ENCODE assay signal across 9 mouse cellular contexts in genomic region chr5:106925488-106926368, GRCm38 (mm10). TPM values are rescaled to one million over a fixed set of nuclear protein-coding genes. Genes with fewer than 3 reads are reported as not detected.
A peak's percentile ranks its signal among the peaks of the same experiment; 100 is the strongest.
DNase-seq lines count a peak whose midpoint lies in the region; ATAC-seq lines count a peak whose summit lies in the region.
"Had no signal": no experiment of that assay in that cellular context is flagged by ENCODE, and none has a peak within 500 bp of the region (broad histone marks: within the 10 kb centered on the region; RNA-seq: fewer than 3 reads in every experiment).

Gene Hfm1, minus strand, starts transcription at chr5:106926321.

- H3K27ac ChIP-seq in intestine, embryonic 15.5 days, result no peak within 1 kb of the TSS
- H3K27ac ChIP-seq: macrophage had no signal

- H3K9me3 ChIP-seq in intestine, embryonic 15.5 days, result no peaks in the 10 kb centered on the region

- H3K4me3 ChIP-seq in intestine, embryonic 15.5 days (replicated peaks), result peak within 1 kb of the TSS; percentile 54

- ATAC-seq in intestine, embryonic 15.5 days, result peak; percentile 98
- ATAC-seq in activated CD4-positive, CD25-positive, alpha-beta regulatory T cell, adult 4 months, result no peak

- peak within 1 kb of the TSS; percentile 86 for H3K4me2 ChIP-seq in intestine, embryonic 15.5 days (replicated peaks)

- no peaks in the 10 kb centered on the region for H3K27me3 ChIP-seq in intestine, embryonic 15.5 days (replicated peaks)

- 0 out of 2 replicates have a peak, but pooled peaks cover 6% of the 10 kb centered on the region for H3K4me1 ChIP-seq in intestine, embryonic 15.5 days (replicated peaks)

- peak within 1 kb of the TSS; percentile 56 for H3K9ac ChIP-seq in intestine, embryonic 15.5 days

- intact Hi-C loops in left cerebral cortex, postnatal 36 days (cut with DNase I), result no loop called here

- H3K36me3 ChIP-seq in intestine, embryonic 15.5 days, result no peaks in the 10 kb centered on the region

- 2% methylated on average over 55 of the region's 76 CpGs for WGBS in intestine, embryonic 15.5 days

- DNase-seq in adrenal gland, postnatal 14 days, result peak; percentile 74
- DNase-seq in cerebellum, postnatal 36 days, result peak; percentile 72 to 81
- peak; percentile 40 to 49 for DNase-seq in frontal cortex, postnatal 25 days (ENCODE audit: low spot score in 2 of 2)
- peak; percentile 76 to 83 for DNase-seq in left cerebral cortex, postnatal 36 days (ENCODE audit: low spot score in 2 of 2)
- peak; percentile 89 for DNase-seq in mesoderm, embryonic 11.5 days (ENCODE audit: low read depth, low spot score)
- DNase-seq in spleen, adult 12 weeks (ENCODE audit: low spot score), result peak; percentile 4

RNA-seq across cellular contexts. Expression of gene Hfm1, which starts in this region (rescaled TPM):
- total RNA-seq in adrenal gland, postnatal 14 days (2021), result not detected in 2 replicates
- 0.86 and 1.2 TPM in 2 replicates for polyA plus RNA-seq in intestine, embryonic 15.5 days (2015; fragmentation: Nextera tagmentation; extraction: Ambion mirVana)
- total RNA-seq in left cerebral cortex, postnatal 36 days (2021), result 1 to 10 TPM; 1.1 to 1.4 TPM
- polyA plus RNA-seq in activated CD4-positive, CD25-positive, alpha-beta regulatory T cell, adult 4 months (2017; shearing (Covaris generic)), result not detected
- polyA plus RNA-seq: macrophage had no signal

Comparison
In these comparisons a context has a peak if more than half of its experiments do, and no peak if none do; other contexts are left out.
1. Peak in DNase-seq in adrenal gland, postnatal 14 days; RNA of the gene not detected or under 1 TPM.
2. DNase-seq: peak in every context shown above with its lines; median percentile 89 in mesoderm, embryonic 11.5 days; 80 in left cerebral cortex, postnatal 36 days; 76 in cerebellum, postnatal 36 days; 74 in adrenal gland, postnatal 14 days; 44 in frontal cortex, postnatal 25 days; 4 in spleen, adult 12 weeks.